Mouse (Mus musculus) left cerebral cortex, adult 8-10 months (tissue): ENCODE results near the gene Olfr128. TPM values are rescaled to one million over a fixed set of nuclear protein-coding genes. Genes with fewer than 3 reads are reported as not detected.
"Not testable (repeated sequence)": the region's sequence is repeated elsewhere in the genome, so short reads cannot be mapped to it uniquely, and the experiment has no call there.

ENCODE experiments used
- DNase-seq, 2 experiments: peaks; one replicate each; pipeline ENCODE4 v3.0.0; 2022; ENCODE audit warnings: low spot score in 2 of 2
- total RNA-seq, 4 experiments: library from RNA; stranded (reverse); gene quantifications; 2 replicates each; pipeline ENCODE4 v1.2.4; 2022

Gene Olfr128
- not detected for total RNA-seq

- DNase-seq = no peak
These were observed at the start of gene Olfr128 for GRCm38 (mm10) chr17:37920248-37920647. Gene Olfr128 (plus strand): TSS chr17:37920548.

GRCm38 (mm10) chr17:37873830-37874229 lies 46.5 kb upstream of the Olfr128 start:
- DNase-seq = no peak

- no peak for DNase-seq
These were observed 20.2 kb upstream of the Olfr128 start, which contains the start of gene Olfr127 for GRCm38 (mm10) chr17:37900137-37900536. Gene Olfr127 (plus strand): TSS chr17:37900437.

GRCm38 (mm10) chr17:37906821-37907220 lies 13.5 kb upstream of the Olfr128 start:
- not testable (repeated sequence) for DNase-seq

GRCm38 (mm10) chr17:37952979-37953378 lies 32.6 kb downstream of the Olfr128 start, which contains the start of gene Olfr761:
Gene Olfr761 (minus strand): TSS chr17:37953079.
- DNase-seq = no peak

GRCm38 (mm10) chr17:37973591-37973990 lies 53.2 kb downstream of the Olfr128 start:
- no peak for DNase-seq

Other genes with a start within 250 kb of the Olfr128 start
- gene Olfr119, start 224.0 kb upstream of the Olfr128 start, total RNA-seq = not detected
- gene Olfr120, start 198.7 kb upstream of the Olfr128 start, total RNA-seq = not detected
- not detected for gene Olfr121, start 171.7 kb upstream of the Olfr128 start, total RNA-seq
- gene Olfr122, start 151.9 kb upstream of the Olfr128 start, total RNA-seq = not detected
- gene Olfr123, start 127.0 kb upstream of the Olfr128 start, total RNA-seq = not detected
- gene Olfr124, start 120.7 kb upstream of the Olfr128 start, total RNA-seq = not detected
- not detected for gene Olfr125, start 87.6 kb upstream of the Olfr128 start, total RNA-seq
- not detected for gene Olfr126, start 73.1 kb upstream of the Olfr128 start, total RNA-seq
- gene Olfr127, start 20.1 kb upstream of the Olfr128 start, total RNA-seq = not detected
- not detected for gene Olfr761, start 32.5 kb downstream of the Olfr128 start, total RNA-seq
- not detected for gene Olfr129, start 139.5 kb downstream of the Olfr128 start, total RNA-seq
- gene Olfr130, start 143.4 kb downstream of the Olfr128 start, total RNA-seq = not detected
- not detected for gene Olfr131, start 168.1 kb downstream of the Olfr128 start, total RNA-seq
- not detected for gene Olfr132, start 214.0 kb downstream of the Olfr128 start, total RNA-seq
- gene Olfr133, start 224.7 kb downstream of the Olfr128 start, total RNA-seq = not detected